Mouse (Mus musculus) effector memory CD4-positive, alpha-beta T cell, adult 7 months (primary cell): ENCODE data around the gene Cdh23. TPM values are rescaled to one million over a fixed set of nuclear protein-coding genes. Genes with fewer than 3 reads are reported as not detected.

Source experiments
- polyA plus RNA-seq: library from polyadenylated mRNA; unstranded; fragments of 100-300 nt; shearing (Covaris generic); gene quantifications from one replicate; pipeline ENCODE4 v1.2.1, GENCODE M21; 2017

The Cdh23 gene
- polyA plus RNA-seq: 15.4 TPM

GRCm38 (mm10) chr10:60696390-60696789 lies at the start of gene Cdh23:
Gene Cdh23, minus strand, starts transcription at chr10:60696490.

GRCm38 (mm10) chr10:60399449-60399848 lies 296.8 kb downstream of the Cdh23 start, which contains the start of gene Gm17455:
Gene Gm17455, plus strand, starts transcription at chr10:60399726.

GRCm38 (mm10) chr10:60346701-60347405 lies 349.4 kb downstream of the Cdh23 start, which contains the start of gene Vsir:
Gene Vsir, plus strand, starts transcription at chr10:60346851.

GRCm38 (mm10) chr10:60277207-60278005 lies 418.9 kb downstream of the Cdh23 start, which contains the start of gene Psap:
Gene Psap, plus strand, starts transcription at chr10:60277627.

Other genes starting within 250 kb of the Cdh23 start
- gene Slc29a3, start 56.3 kb upstream of the Cdh23 start, polyA plus RNA-seq: 10.4 TPM
- gene Unc5b, start 135.1 kb upstream of the Cdh23 start, polyA plus RNA-seq: not detected